Mouse (Mus musculus) hindlimb bud, embryonic 11.5 days (tissue): Measurements from ENCODE around the gene Defb7.

Experiments used
- DNase-seq: peaks from one replicate; pipeline ENCODE4 v3.0.0-alpha.2; 2012; ENCODE audit warnings: low read depth, low spot score; ENCODE audit errors: extremely low spot score

Defb7 gene

GRCm38 (mm10) chr8:19494797-19495196 is at the start of gene Defb7:
Defb7 (plus strand) TSS chr8:19495097.
- no peak for DNase-seq

DNA sequence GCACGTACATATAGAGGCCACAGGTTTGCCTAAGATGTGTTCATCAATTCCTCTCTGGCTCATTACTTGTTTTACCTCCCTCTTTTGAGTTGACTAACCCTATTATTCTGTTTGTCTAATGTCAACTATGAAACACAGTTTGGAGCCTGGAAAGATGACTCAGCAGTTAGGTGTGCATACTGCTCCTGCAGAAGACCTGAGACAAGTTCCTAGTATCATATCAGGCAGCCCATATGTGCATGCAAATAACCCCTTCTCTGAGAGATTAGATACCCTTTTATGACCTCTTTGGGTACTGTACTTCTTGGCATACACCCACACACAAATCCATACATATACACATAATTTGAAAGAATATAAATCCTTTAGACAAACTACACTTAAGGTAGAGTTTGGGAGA is 48.5 kb upstream of the Defb7 start:
- no peak for DNase-seq

- no peak for DNase-seq
These were observed 33.5 kb upstream of the Defb7 start for GRCm38 (mm10) chr8:19461355-19461754.

- no peak for DNase-seq
These were observed 25.9 kb upstream of the Defb7 start for GRCm38 (mm10) chr8:19469026-19469425.

GRCm38 (mm10) chr8:19500524-19500923 is 5.6 kb downstream of the Defb7 start:
- no peak for DNase-seq

GRCm38 (mm10) chr8:19535195-19535829 is 40.4 kb downstream of the Defb7 start:
- no peak for DNase-seq

GRCm38 (mm10) chr8:19540376-19540775 is 45.5 kb downstream of the Defb7 start:
- no peak for DNase-seq
